Mouse (Mus musculus): ENCODE measurements around the gene Fam107b. TPM values are rescaled to one million over a fixed set of nuclear protein-coding genes. Genes with fewer than 3 reads are reported as not detected.
"Not testable (repeated sequence)": the region's sequence is repeated elsewhere in the genome, so short reads cannot be mapped to it uniquely, and the experiment has no call there.

Fam107b gene
- polyA plus RNA-seq, 1 experiment from 2014 or later = 37.8 TPM

DNA sequence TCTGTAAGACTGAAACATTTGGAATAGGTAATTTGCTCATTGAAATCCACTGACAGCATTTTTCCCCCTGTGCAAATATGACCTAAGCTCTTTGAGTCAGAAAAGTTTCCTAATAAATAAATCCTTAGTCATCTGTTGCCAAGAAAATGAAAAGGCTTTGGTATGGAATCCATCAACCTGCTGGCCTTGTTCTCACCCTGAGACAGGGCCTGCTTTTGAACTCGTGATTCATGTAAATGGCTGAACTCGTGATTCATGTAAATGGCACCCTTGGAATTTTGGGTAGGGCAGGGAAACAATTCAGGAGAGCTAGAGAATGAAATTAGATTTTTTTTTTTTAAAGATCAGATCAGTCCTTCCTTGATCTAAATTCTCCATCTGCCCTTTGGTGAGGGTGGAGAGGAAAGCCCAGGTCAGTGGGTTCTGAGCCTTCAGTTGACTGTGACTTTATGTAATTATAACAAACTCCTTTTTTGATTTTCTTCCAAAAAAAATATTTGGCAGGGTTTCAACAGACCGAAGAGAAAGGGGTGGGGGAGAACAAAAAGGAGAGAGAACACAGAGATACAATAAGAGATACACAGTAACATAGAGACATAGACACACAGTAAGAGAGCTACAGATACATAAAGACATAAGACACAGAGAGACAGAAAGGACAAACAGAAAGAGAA lies 142.2 kb downstream of the Fam107b start:
- DNase-seq (ENCODE audit: low spot score) = no peak
- Histone ChIP-seq H3K9me3 (no peaks in the 10 kb centered on the region), H3K36me3 (no peaks in the 10 kb centered on the region), H3K4me3 (no peak overlapping the region), H3K4me1 (peaks cover 8% of the 10 kb centered on the region), H3K27ac (no peak overlapping the region), H3K27me3 (ENCODE audit: insufficient read depth, poor library complexity, severe bottlenecking) (peaks cover 13% of the 10 kb centered on the region; the same call in 1 of the 2 replicates)
- 66% methylated on average over 3 of the region's 3 CpGs for WGBS

DNA sequence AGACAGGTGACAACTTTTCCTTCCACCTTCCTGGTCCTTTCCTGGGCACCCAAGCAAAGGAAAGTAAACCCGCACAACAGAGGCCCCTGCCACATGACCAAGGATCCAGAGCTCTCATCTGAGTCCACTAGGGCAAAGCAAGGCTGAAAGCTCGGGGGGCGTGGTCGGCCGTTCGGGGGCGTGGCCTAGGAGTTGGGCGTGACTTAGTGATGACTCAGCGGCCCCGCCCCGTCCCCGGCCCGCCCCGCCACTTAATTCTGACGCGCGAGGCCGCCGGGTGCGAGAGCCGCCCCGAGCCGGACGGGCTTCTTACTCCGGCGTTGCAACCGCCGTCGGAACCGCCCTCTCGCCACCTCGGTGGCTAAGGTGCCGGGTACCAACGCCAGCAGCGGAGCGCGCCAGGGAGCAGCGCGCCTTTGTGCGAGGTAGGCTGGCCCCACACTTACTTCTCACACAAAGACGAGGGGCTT lies 143.0 kb downstream of the Fam107b start:
- no peaks in the 10 kb centered on the region for H3K36me3 ChIP-seq
- H3K27ac ChIP-seq = peak overlapping the region; percentile 91
- 1% methylated on average over 41 of the region's 41 CpGs for WGBS
- H3K4me1 ChIP-seq = peaks cover 13% of the 10 kb centered on the region
- no peaks in the 10 kb centered on the region for H3K9me3 ChIP-seq
- DNase-seq (ENCODE audit: low spot score) = peak; percentile 97
- peak overlapping the region; percentile 76 for H3K4me3 ChIP-seq
- peaks cover 13% of the 10 kb centered on the region; the same call in 1 of the 2 replicates for H3K27me3 ChIP-seq (ENCODE audit: insufficient read depth, poor library complexity, severe bottlenecking)

GRCm38 (mm10) chr2:3713682-3714361 lies 143.5 kb downstream of the Fam107b start:
- H3K27ac ChIP-seq = peak overlapping the region; percentile 91
- H3K27me3 ChIP-seq (ENCODE audit: insufficient read depth, poor library complexity, severe bottlenecking) = peaks cover 13% of the 10 kb centered on the region; the same call in 1 of the 2 replicates
- peaks cover 13% of the 10 kb centered on the region for H3K4me1 ChIP-seq
- no peaks in the 10 kb centered on the region for H3K9me3 ChIP-seq
- peak overlapping the region; percentile 76 for H3K4me3 ChIP-seq
- peak; percentile 80 for DNase-seq (ENCODE audit: low spot score)
- under 1% methylated on average over 38 of the region's 38 CpGs for WGBS
- no peaks in the 10 kb centered on the region for H3K36me3 ChIP-seq

GRCm38 (mm10) chr2:3714511-3714910 lies 144.2 kb downstream of the Fam107b start:
- Histone ChIP-seq H3K9me3 (no peaks in the 10 kb centered on the region), H3K4me3 (peak overlapping the region; percentile 76), H3K27me3 (ENCODE audit: insufficient read depth, poor library complexity, severe bottlenecking) (peaks cover 13% of the 10 kb centered on the region; the same call in 1 of the 2 replicates), H3K36me3 (no peaks in the 10 kb centered on the region), H3K4me1 (peaks cover 13% of the 10 kb centered on the region), H3K27ac (peak overlapping the region; percentile 91; the same call in 1 of the 2 replicates)
- 55% methylated on average over 1 of the region's 1 CpGs for WGBS
- DNase-seq (ENCODE audit: low spot score) = no peak

- Histone ChIP-seq H3K9me3 (no peaks in the 10 kb centered on the region), H3K4me1 (peaks cover 13% of the 10 kb centered on the region), H3K27me3 (ENCODE audit: insufficient read depth, poor library complexity, severe bottlenecking) (peaks cover 13% of the 10 kb centered on the region; the same call in 1 of the 2 replicates), H3K27ac (no peak overlapping the region), H3K4me3 (peak overlapping the region; percentile 76; the same call in 1 of the 2 replicates), H3K36me3 (no peaks in the 10 kb centered on the region)
- 64% methylated on average over 3 of the region's 3 CpGs for WGBS
- DNase-seq (ENCODE audit: low spot score) = no peak
Measured at GRCm38 (mm10) chr2:3715424-3715823, 145.1 kb downstream of the Fam107b start.

GRCm38 (mm10) chr2:3717268-3717667 lies 147.0 kb downstream of the Fam107b start:
- WGBS = 46% methylated on average over 5 of the region's 5 CpGs
- H3K27me3 ChIP-seq (ENCODE audit: insufficient read depth, poor library complexity, severe bottlenecking) = no peaks in the 10 kb centered on the region
- H3K9me3 ChIP-seq = no peaks in the 10 kb centered on the region
- H3K27ac ChIP-seq = no peak overlapping the region
- H3K36me3 ChIP-seq = no peaks in the 10 kb centered on the region
- H3K4me1 ChIP-seq = peaks cover 19% of the 10 kb centered on the region
- DNase-seq (ENCODE audit: low spot score) = no peak
- H3K4me3 ChIP-seq = peak overlapping the region; percentile 15; the same call in 1 of the 2 replicates

- H3K27ac ChIP-seq = no peak overlapping the region
- H3K27me3 ChIP-seq (ENCODE audit: insufficient read depth, poor library complexity, severe bottlenecking) = no peaks in the 10 kb centered on the region
- WGBS = 59% methylated on average over 4 of the region's 4 CpGs
- no peaks in the 10 kb centered on the region for H3K36me3 ChIP-seq
- peaks cover 19% of the 10 kb centered on the region for H3K4me1 ChIP-seq
- no peaks in the 10 kb centered on the region for H3K9me3 ChIP-seq
- no peak for DNase-seq (ENCODE audit: low spot score)
- H3K4me3 ChIP-seq = no peak overlapping the region
Measured at GRCm38 (mm10) chr2:3717847-3718246, 147.6 kb downstream of the Fam107b start.

DNA sequence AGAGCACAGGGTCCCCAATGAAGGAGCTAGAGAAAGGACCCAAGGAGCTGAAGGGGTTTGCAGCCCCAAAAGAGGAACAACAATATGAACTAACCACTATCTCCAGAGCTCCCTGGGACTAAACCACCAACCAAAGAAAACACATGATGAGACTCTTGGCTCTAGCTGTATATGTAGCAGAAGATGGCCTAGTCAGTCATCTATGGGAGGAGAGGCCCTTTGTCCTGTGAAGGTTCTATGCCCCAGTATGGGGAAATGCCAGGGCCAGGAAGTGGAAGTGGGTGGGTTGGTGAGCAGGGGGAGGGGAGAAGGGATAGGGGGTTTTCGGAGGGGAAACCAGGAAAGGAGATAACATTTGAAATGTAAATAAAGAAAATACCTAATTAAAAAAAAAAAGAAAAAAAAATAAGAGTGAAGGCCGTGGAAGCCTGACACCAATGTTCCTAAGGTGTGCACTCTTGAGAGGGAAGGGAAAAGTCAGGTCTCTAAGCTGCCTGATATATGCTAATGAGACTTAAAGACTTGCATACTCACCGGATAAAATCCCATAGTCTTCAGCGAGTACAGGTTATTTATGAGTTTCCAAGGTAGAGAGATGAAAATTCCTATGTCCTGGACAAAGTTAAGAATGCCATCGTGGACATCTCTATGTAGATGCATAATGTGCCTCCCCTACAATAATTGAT lies 149.3 kb downstream of the Fam107b start:
- not testable (repeated sequence) for DNase-seq (ENCODE audit: low spot score); H3K9me3 ChIP-seq; H3K27me3 ChIP-seq (ENCODE audit: insufficient read depth, poor library complexity, severe bottlenecking); H3K27ac ChIP-seq; H3K4me3 ChIP-seq; H3K36me3 ChIP-seq
- peaks cover 19% of the 10 kb centered on the region for H3K4me1 ChIP-seq
- WGBS = 69% methylated on average over 5 of the region's 5 CpGs

DNA sequence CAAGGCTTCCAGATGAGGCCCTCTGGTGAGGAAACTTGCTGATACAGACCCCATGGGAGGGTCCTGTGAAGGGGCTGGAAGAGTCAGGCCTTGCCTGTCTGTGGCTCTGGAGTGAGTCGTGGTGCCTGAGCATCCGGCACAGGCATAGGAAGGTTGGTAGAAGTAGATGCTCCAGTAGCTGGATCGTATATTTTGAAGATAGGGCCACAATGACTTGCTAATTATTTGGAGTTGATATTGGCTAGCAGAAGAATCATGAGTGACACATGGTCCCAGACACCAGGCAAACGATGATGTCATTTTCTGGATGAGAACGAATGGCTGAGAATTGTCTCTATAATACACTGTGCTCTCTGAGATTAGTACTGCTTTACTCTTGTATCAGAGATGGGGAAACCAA lies 150.8 kb downstream of the Fam107b start:
- no peaks in the 10 kb centered on the region for H3K27me3 ChIP-seq (ENCODE audit: insufficient read depth, poor library complexity, severe bottlenecking)
- H3K4me1 ChIP-seq = peaks cover 22% of the 10 kb centered on the region
- no peaks in the 10 kb centered on the region for H3K9me3 ChIP-seq
- WGBS = 82% methylated on average over 5 of the region's 5 CpGs
- no peak for DNase-seq (ENCODE audit: low spot score)
- H3K36me3 ChIP-seq = no peaks in the 10 kb centered on the region
- H3K4me3 ChIP-seq = no peak overlapping the region
- H3K27ac ChIP-seq = no peak overlapping the region

DNA sequence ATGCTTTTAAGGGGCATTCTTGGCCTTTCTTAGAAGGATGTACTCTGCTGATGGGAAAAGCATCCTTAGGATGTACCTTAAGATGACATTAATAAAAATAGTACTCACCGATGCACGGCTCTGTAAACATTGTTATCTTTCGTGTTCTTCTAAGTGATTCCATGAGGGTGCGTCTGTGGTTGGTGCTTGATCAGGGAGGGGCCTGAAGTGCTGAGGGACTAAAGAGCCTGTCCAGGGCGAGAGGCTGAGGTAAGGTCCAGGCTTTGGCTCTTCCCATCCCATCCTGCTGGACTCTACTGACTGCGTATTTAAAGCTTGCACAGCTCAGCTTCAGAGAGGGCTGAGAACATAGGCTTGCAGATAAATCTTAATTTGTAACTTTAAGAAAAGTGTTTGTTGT lies 151.7 kb downstream of the Fam107b start:
- no peak overlapping the region for H3K4me3 ChIP-seq
- DNase-seq (ENCODE audit: low spot score) = no peak
- H3K27me3 ChIP-seq (ENCODE audit: insufficient read depth, poor library complexity, severe bottlenecking) = no peaks in the 10 kb centered on the region
- H3K36me3 ChIP-seq = no peaks in the 10 kb centered on the region
- peaks cover 19% of the 10 kb centered on the region for H3K4me1 ChIP-seq
- no peaks in the 10 kb centered on the region for H3K9me3 ChIP-seq
- 39% methylated on average over 6 of the region's 6 CpGs for WGBS
- no peak overlapping the region for H3K27ac ChIP-seq

DNA sequence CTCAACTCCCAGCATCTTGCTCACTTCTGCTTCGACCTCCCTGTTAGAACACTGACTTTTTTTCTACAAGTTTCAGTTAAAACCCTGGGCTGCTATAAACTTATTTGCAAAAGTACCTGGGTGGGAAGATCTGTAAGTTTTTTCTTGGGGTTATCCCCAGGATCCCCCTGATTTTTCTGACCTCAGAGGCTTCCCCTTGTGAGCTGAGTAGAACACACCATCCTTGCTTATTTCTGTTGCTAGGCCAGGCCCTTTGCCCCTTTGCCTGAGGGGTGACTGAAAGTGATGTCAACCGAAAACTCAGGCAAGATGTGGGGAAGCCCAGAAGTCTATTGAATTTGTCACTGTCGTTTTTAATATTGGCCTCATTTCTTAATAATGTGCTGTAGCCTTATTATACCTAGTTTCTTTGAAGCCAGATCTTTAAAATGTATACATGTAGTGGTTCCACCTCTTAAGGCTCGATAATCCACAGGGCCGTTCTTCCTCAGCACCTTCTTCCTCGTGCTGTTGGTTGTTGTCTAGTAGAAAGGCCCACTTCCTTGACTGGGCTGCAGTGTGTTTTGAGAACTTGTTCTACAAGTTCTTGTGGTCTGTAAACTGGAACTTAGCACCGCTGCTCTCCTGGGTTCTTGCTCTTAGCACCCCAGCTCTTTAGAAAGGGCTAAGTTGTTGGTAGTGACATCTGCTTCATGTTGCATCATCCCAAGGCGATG lies 153.3 kb downstream of the Fam107b start:
- H3K9me3 ChIP-seq = no peaks in the 10 kb centered on the region
- H3K4me3 ChIP-seq = no peak overlapping the region
- no peaks in the 10 kb centered on the region for H3K36me3 ChIP-seq
- H3K4me1 ChIP-seq = peaks cover 9% of the 10 kb centered on the region; the same call in 1 of the 2 replicates
- H3K27me3 ChIP-seq (ENCODE audit: insufficient read depth, poor library complexity, severe bottlenecking) = no peaks in the 10 kb centered on the region
- no peak for DNase-seq (ENCODE audit: low spot score)
- no peak overlapping the region for H3K27ac ChIP-seq
- WGBS = 80% methylated on average over 8 of the region's 8 CpGs

DNA sequence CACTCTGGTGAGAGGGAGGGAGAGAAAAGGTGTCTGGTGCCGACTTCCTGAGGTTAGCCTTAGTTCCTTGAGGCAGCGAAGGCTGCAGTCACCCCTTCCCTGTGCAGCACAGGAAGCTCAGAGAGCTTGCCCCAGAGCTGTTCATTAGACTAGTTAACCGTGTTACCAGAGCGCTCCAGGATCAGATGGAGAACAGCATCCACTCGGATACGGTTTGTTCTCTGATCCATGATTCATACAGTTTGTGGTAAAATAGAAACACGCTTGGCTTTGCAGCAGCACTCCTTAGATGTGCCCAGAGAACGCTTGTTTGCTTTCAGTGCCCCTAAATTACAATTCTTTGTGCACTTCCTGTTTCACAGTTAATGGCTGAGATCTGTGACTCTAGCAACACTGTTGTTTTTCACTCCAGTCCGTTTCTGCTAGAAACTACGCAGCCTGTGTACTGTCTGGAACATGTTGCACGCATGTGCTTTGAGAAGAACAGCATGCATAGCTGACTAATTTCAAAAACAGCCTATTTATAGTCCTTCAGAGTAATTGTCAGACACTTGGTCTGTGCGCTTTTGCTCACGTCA lies 156.3 kb downstream of the Fam107b start:
- DNase-seq (ENCODE audit: low spot score) = no peak
- peak overlapping the region; percentile 22; the same call in 1 of the 2 replicates for H3K27ac ChIP-seq
- no peaks in the 10 kb centered on the region for H3K27me3 ChIP-seq (ENCODE audit: insufficient read depth, poor library complexity, severe bottlenecking)
- WGBS = 67% methylated on average over 13 of the region's 13 CpGs
- no peak overlapping the region for H3K4me3 ChIP-seq
- peaks cover 29% of the 10 kb centered on the region for H3K4me1 ChIP-seq
- no peaks in the 10 kb centered on the region for H3K9me3 ChIP-seq
- H3K36me3 ChIP-seq = no peaks in the 10 kb centered on the region

Data from heart, embryonic 10.5 days (tissue).